Mouse (Mus musculus): ENCODE results near the gene Eif1b. TPM values are rescaled to one million over a fixed set of nuclear protein-coding genes. Genes with fewer than 3 reads are reported as not detected.
"Not testable (repeated sequence)": the region's sequence is repeated elsewhere in the genome, so short reads cannot be mapped to it uniquely, and the experiment has no call there.

Gene Eif1b
- polyA plus RNA-seq, 1 experiment from 2014 or later = 166 TPM

DNA sequence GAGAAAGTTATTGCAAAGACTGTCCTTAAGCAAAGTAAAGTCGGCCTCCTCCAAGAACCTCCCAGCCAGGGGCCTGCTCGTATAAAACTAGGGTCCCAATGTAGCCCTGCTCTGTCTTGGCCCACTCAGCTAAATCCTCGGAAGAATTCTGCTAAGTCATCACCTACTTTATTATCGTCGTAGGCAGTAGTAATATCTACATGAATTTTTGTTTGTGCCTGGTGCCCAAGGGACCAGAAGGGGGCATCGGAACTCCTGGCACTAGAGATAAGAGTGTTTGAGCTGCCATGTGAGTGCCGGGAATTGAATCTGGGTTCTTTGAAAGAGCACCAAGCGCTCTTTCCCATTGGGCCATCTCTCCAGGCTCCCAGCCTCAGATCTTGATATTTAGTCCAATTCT is 35.9 kb downstream of the Eif1b start:
- WGBS = 86% methylated on average over 8 of the region's 8 CpGs

DNA sequence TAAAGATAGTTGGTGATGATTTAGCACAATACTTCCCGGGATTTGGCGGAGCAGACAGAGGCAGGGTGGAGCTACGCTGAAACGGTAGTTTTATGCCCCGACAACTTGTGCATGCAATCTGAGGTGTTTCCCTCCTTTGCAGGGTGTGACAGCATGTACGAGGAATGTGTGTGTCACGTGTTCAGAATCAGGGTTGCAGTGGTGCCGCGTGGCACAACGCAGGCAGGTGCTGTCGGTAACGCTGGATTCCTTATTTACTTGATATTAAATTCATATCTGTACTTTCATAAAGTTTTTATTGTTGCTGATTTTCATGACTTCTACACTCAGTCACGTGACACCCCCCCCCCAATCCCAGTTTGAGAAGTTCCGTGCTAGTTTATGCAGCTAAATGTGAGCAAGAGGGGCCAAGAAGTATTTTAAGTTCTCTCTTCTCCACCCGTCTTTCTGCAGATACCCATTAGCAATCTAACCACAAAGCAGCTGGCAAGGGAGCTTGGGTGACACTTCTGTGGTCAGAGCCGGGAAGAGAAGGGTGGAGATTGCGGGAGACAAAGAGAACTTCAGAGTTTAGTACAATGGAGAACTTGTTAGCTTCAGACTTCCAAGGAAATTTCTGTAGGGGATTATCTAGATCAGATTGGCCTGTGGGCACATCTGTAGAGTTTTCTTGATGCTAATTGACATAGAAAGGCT is 36.9 kb downstream of the Eif1b start:
- Histone ChIP-seq H3K27ac (no peak overlapping the region), H3K27me3 (no peaks in the 10 kb centered on the region), H3K4me3 (no peak overlapping the region), H3K4me1 (no peaks in the 10 kb centered on the region), H3K36me3 (no peaks in the 10 kb centered on the region), H3K9ac (no peak overlapping the region), H3K9me3 (no peaks in the 10 kb centered on the region), H3K4me2 (no peak overlapping the region)
- 74% methylated on average over 17 of the region's 17 CpGs for WGBS
- ATAC-seq (ENCODE audit: borderline replicate concordance, extremely low read depth, low FRiP score, low TSS enrichment) = no peak

More for the DNA sequence above, 35.9 kb downstream of the Eif1b start:
- Histone ChIP-seq H3K4me2 (no peak overlapping the region), H3K4me3 (no peak overlapping the region), H3K9me3 (no peaks in the 10 kb centered on the region), H3K9ac (no peak overlapping the region), H3K27ac (no peak overlapping the region), H3K27me3 (no peaks in the 10 kb centered on the region), H3K36me3 (no peaks in the 10 kb centered on the region), H3K4me1 (no peaks in the 10 kb centered on the region)
- ATAC-seq (ENCODE audit: borderline replicate concordance, extremely low read depth, low FRiP score, low TSS enrichment) = no peak

DNA sequence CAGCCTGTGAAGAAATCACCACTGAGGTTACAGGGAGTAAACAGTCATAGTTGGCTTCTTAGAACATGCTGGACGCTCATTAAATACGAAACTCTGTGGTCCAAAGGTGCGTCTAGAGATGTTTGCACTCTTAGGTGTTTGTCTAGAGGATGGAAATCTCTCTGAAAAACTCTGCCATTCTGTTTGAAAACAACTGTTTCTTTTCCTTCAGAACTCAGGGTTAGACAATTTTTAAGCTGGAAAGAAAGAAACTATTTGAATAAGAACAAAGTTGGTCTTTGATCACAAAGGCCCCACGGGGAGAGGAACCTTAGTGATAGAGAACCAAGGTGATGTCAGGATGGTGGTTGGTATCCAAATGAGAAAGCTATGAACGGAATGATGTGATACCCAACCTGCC is 38.4 kb downstream of the Eif1b start:
- Histone ChIP-seq H3K27me3 (no peaks in the 10 kb centered on the region), H3K36me3 (no peaks in the 10 kb centered on the region), H3K9me3 (no peaks in the 10 kb centered on the region), H3K4me1 (no peaks in the 10 kb centered on the region), H3K9ac (no peak overlapping the region), H3K4me3 (no peak overlapping the region), H3K27ac (no peak overlapping the region), H3K4me2 (no peak overlapping the region)
- WGBS = 64% methylated on average over 5 of the region's 5 CpGs
- no peak for ATAC-seq (ENCODE audit: borderline replicate concordance, extremely low read depth, low FRiP score, low TSS enrichment)

DNA sequence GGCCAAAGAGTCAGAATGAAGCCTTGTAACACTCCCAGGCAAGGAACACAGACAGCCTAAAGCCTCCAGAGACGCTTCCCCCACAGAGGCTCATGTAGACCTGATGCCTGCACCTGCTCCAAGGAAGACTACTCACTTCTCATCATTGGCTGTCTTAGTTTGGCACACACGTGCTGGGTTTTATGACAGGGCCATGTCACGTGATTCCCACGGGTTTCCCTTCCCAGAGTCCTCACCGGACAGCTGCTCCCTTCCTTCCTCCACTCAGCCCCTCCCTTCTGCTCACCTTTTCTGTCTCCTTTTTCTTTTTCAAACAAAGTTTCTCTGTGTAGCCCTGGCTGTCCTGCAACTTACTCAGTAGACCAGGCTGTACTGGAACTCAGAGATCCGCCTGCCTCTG is 40.0 kb downstream of the Eif1b start:
- WGBS = 87% methylated on average over 6 of the region's 6 CpGs
- Histone ChIP-seq H3K27me3 (no peaks in the 10 kb centered on the region), H3K4me2 (no peak overlapping the region), H3K36me3 (no peaks in the 10 kb centered on the region), H3K9ac (no peak overlapping the region), H3K4me3 (no peak overlapping the region), H3K27ac (no peak overlapping the region), H3K4me1 (no peaks in the 10 kb centered on the region), H3K9me3 (no peaks in the 10 kb centered on the region)
- ATAC-seq (ENCODE audit: borderline replicate concordance, extremely low read depth, low FRiP score, low TSS enrichment) = no peak

DNA sequence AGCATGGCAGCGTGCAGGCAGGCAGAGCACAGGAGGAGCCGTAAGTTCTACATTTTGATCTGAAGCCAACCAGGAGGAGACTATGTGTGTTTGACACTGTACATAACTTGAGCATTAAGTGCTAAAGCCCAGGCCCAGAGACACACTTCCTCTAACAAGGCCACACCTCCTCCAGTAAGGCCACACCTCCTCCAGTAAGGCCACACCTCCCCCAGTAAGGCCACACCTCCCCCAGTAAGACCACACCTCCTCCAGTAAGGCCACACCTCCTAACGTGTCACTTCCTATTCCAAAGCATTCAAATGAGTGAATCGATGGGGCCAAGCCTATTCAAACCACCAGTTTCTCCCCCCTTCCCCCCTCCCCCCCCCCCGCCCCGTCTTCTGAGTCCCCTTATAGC is 40.7 kb downstream of the Eif1b start:
- no peak for ATAC-seq (ENCODE audit: borderline replicate concordance, extremely low read depth, low FRiP score, low TSS enrichment)
- Histone ChIP-seq H3K4me1 (no peaks in the 10 kb centered on the region), H3K4me3 (no peak overlapping the region), H3K27ac (no peak overlapping the region), H3K4me2 (no peak overlapping the region), H3K9ac (no peak overlapping the region), H3K27me3 (no peaks in the 10 kb centered on the region), H3K9me3 (no peaks in the 10 kb centered on the region), H3K36me3 (no peaks in the 10 kb centered on the region)
- 89% methylated on average over 6 of the region's 6 CpGs for WGBS

DNA sequence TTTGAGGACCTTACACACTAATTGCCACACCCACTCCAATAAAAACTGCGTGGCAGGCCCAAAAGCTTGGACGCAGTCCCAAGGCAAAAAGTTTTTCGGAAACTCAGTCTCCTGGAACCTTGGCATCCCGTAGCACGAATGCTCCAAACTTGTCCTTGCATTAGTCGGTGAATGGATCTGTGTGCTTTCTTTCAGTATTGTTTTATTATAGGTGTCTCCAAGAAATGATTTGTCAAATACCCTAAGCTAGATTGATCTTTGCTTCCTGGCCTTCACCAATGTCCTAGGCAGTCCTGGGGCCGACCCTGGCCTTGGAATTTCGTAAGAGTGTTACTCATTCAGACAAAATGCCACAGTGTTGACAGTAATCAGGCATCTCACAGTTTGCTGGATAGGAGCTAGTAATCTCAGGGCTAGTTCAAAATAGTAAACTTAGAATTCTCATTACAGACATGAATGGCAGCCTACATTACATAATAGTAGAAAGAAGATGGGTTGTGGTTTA is 41.5 kb downstream of the Eif1b start:
- H3K4me2 ChIP-seq; H3K27ac ChIP-seq; H3K4me3 ChIP-seq; H3K9ac ChIP-seq; H3K36me3 ChIP-seq; H3K9me3 ChIP-seq; ATAC-seq (ENCODE audit: borderline replicate concordance, extremely low read depth, low FRiP score, low TSS enrichment); H3K27me3 ChIP-seq; H3K4me1 ChIP-seq: not testable (repeated sequence)
- WGBS = 89% methylated on average over 8 of the region's 8 CpGs

DNA sequence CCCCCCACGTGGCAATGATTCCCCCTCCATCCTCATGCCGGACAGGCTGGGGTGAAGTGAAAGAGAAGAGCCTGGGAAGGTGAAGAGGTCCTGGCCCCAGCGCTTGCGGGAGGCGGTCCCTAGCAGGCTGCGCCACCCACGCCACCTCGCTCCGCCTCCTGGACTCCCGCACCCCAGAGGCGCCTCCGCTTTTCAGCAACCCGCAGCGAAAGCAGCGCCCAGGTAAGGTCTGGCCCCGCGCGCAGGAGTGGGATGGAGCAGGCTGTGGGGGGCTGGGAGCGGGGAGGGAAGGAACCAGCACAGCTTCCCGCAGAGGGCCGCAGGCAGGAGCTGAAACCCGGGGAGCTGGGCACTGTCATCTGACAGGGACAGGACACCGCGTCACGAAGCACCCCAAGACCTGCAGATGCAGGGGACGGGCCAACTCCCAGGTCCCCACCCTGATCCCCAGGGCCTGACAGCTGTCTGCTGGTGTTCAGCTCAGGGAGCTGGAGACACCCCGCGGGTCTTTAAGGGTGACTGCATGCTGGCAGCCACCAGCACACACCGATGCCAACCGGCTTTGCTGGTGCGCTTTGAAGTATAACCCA is 47.7 kb downstream of the Eif1b start, which contains the start of gene Entpd3:
TSS of gene Entpd3 (plus strand) at position 157 of the 590 bp plus-strand sequence.
- peak within 1 kb of the TSS; percentile 76 for H3K27ac ChIP-seq
- H3K4me1 ChIP-seq = peaks cover 15% of the 10 kb centered on the region
- H3K27me3 ChIP-seq = peaks cover 15% of the 10 kb centered on the region
- H3K4me2 ChIP-seq = peak within 1 kb of the TSS; percentile 86
- H3K9ac ChIP-seq = peak within 1 kb of the TSS; percentile 40; the same call in 1 of the 2 replicates
- ATAC-seq (ENCODE audit: borderline replicate concordance, extremely low read depth, low FRiP score, low TSS enrichment) = no peak
- peak within 1 kb of the TSS; percentile 45 for H3K4me3 ChIP-seq
- no peaks in the 10 kb centered on the region for H3K36me3 ChIP-seq
- no peaks in the 10 kb centered on the region for H3K9me3 ChIP-seq
- under 1% methylated on average over 31 of the region's 31 CpGs for WGBS

DNA sequence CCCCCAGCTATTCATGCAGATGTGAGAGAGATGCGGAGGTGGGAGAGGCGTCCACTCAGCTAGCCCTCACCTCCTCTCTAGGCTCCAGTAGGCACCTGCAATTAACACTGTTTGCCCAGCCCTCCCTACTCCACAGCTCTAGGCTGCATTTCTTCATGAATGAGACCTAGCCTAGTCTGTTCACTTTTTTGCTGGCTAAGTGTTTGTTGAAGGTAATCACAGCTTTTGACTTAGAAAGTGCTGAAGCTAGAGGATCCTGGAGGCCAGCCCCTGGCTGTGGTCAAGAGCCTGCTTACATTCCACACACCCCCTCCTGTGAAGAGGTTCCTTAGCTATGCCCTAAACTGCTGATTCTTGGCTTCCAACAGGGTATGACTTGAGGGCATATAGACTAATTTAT is 49.4 kb downstream of the Eif1b start:
- Histone ChIP-seq H3K4me1 (peaks cover 21% of the 10 kb centered on the region), H3K9ac (no peak overlapping the region), H3K9me3 (no peaks in the 10 kb centered on the region), H3K27ac (peak overlapping the region; percentile 76), H3K27me3 (peaks cover 15% of the 10 kb centered on the region), H3K36me3 (no peaks in the 10 kb centered on the region), H3K4me3 (0 out of 2 replicates have a peak overlapping the region, but pooled peaks have one; percentile 8), H3K4me2 (peak overlapping the region; percentile 40)
- peak; percentile 87 for ATAC-seq (ENCODE audit: borderline replicate concordance, extremely low read depth, low FRiP score, low TSS enrichment)
- WGBS = 17% methylated on average over 1 of the region's 2 CpGs

DNA sequence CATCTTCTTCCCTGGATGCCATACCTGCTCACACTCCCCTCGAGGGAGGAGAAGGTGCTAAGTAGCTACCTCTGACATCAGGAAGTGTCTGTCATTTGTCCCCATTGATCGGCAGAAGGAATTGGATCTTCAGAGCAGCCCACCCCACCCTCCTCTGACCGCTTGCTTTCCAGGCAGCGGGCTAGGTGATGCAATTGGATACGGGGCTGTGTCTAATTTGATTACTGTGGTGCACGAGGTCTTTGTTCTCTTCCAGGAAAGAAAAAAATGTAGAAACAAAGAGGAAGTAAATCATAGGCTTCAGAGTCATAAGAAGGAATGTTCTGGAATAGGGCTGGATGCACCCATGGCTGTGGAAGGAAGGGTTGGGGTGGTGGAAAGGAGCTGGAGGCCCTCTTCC is 50.2 kb downstream of the Eif1b start:
- peak overlapping the region; percentile 40 for H3K4me2 ChIP-seq
- no peak for ATAC-seq (ENCODE audit: borderline replicate concordance, extremely low read depth, low FRiP score, low TSS enrichment)
- no peaks in the 10 kb centered on the region for H3K9me3 ChIP-seq
- H3K4me3 ChIP-seq = peak overlapping the region; percentile 8; the same call in 1 of the 2 replicates
- H3K27ac ChIP-seq = peak overlapping the region; percentile 76
- H3K36me3 ChIP-seq = no peaks in the 10 kb centered on the region
- 22% methylated on average over 6 of the region's 6 CpGs for WGBS
- peaks cover 15% of the 10 kb centered on the region for H3K27me3 ChIP-seq
- no peak overlapping the region for H3K9ac ChIP-seq
- peaks cover 22% of the 10 kb centered on the region for H3K4me1 ChIP-seq

Other genes with a start within 250 kb of the Eif1b start
- 0.29 and 0.31 TPM in 2 replicates for gene Myrip, start 190.7 kb upstream of the Eif1b start, polyA plus RNA-seq (2015; fragmentation: Nextera tagmentation; extraction: Ambion mirVana)
- 10.3 and 10.6 TPM in 2 replicates for gene Entpd3, start 47.6 kb downstream of the Eif1b start, polyA plus RNA-seq (2015; fragmentation: Nextera tagmentation; extraction: Ambion mirVana)
- 695 and 737 TPM in 2 replicates for gene Rpl14, start 79.2 kb downstream of the Eif1b start, polyA plus RNA-seq (2015; fragmentation: Nextera tagmentation; extraction: Ambion mirVana)